In genomic region chr19:57943308-57943707, GRCm38 (mm10) we compare ENCODE assay signal across 15 mouse cellular contexts.
"Had no signal": no experiment of that assay in that cellular context is flagged by ENCODE, and none has a peak within 500 bp of the region (broad histone marks: within the 10 kb centered on the region; RNA-seq: fewer than 3 reads in every experiment).

No protein-coding gene starts in this region.

- H3K4me2 ChIP-seq: neural tube, embryonic 12.5 days; neural tube, embryonic 13.5 days; neural tube, embryonic 15.5 days; stomach, embryonic 15.5 days had no signal

- H3K27ac ChIP-seq: neural tube, embryonic 12.5 days; neural tube, embryonic 13.5 days; neural tube, embryonic 15.5 days; stomach, embryonic 15.5 days had no signal

- H3K4me1 ChIP-seq: stomach, embryonic 15.5 days had no signal

- DNase-seq: retina, postnatal 1 day; right cerebral cortex, adult 18-20 months; right cerebral cortex, postnatal 14 days; right cerebral cortex, postnatal 4 days; spleen, adult 18-20 months; thymus, adult 18-20 months; thymus, adult 2 months; thymus, postnatal 14 days; thymus, postnatal 25 days; thymus, postnatal 36 days; thymus, postnatal 4 days had no signal

- H3K9ac ChIP-seq: neural tube, embryonic 12.5 days; neural tube, embryonic 13.5 days; neural tube, embryonic 15.5 days; stomach, embryonic 15.5 days had no signal

- H3K4me3 ChIP-seq: neural tube, embryonic 12.5 days; neural tube, embryonic 13.5 days; neural tube, embryonic 15.5 days; stomach, embryonic 15.5 days had no signal

- H3K27me3 ChIP-seq: neural tube, embryonic 12.5 days; neural tube, embryonic 13.5 days; neural tube, embryonic 15.5 days; stomach, embryonic 15.5 days had no signal

- H3K9me3 ChIP-seq: neural tube, embryonic 12.5 days; neural tube, embryonic 13.5 days; neural tube, embryonic 15.5 days; stomach, embryonic 15.5 days had no signal

- H3K36me3 ChIP-seq: neural tube, embryonic 12.5 days; neural tube, embryonic 13.5 days; neural tube, embryonic 15.5 days; stomach, embryonic 15.5 days had no signal
